Mouse (Mus musculus) hindbrain, embryonic 15.5 days (tissue): Measurements from ENCODE around the gene Slc25a48. TPM values are rescaled to one million over a fixed set of nuclear protein-coding genes. Genes with fewer than 3 reads are reported as not detected.

Experiments
- ATAC-seq: fragments of 200-750 bp; cut with Nextera tagmentation; 2 replicates; pipeline ENCODE4 v1.8.0; 2017; ENCODE audit warnings: low read depth, moderate number of reproducible peaks, moderate TSS enrichment; ENCODE audit not compliant: low FRiP score
- H3K27ac ChIP-seq: fragments of 300-500 bp; sonication (generic); replicated peaks from 2 replicates; pipeline ENCODE4 v1.5.1; 2015; ENCODE audit warnings: mild to moderate bottlenecking, inconsistent platforms
- H3K27me3 ChIP-seq: fragments of 300-500 bp; sonication (generic); 2 replicates; pipeline ENCODE4 v1.6.1; 2015; ENCODE audit warnings: control low read depth, inconsistent platforms
- H3K36me3 ChIP-seq: fragments of 300-500 bp; sonication (generic); 2 replicates; pipeline ENCODE4 v1.6.1; 2015; ENCODE audit warnings: control low read depth, inconsistent platforms
- H3K4me1 ChIP-seq: fragments of 300-500 bp; sonication (generic); replicated peaks from 2 replicates; pipeline ENCODE4 v1.6.1; 2015; ENCODE audit warnings: control low read depth, inconsistent platforms
- H3K4me2 ChIP-seq: fragments of 300-500 bp; sonication (generic); 2 replicates; pipeline ENCODE4 v1.6.1; 2015; ENCODE audit warnings: moderate library complexity, mild to moderate bottlenecking, inconsistent platforms
- H3K4me3 ChIP-seq: fragments of 300-500 bp; sonication (generic); 2 replicates; pipeline ENCODE4 v1.5.1; 2015; ENCODE audit warnings: mild to moderate bottlenecking, inconsistent platforms
- H3K9ac ChIP-seq: fragments of 300-500 bp; sonication (generic); 2 replicates; pipeline ENCODE4 v1.6.1; 2015; ENCODE audit warnings: inconsistent platforms
- H3K9me3 ChIP-seq: fragments of 300-500 bp; sonication (generic); 2 replicates; pipeline ENCODE4 v1.6.1; 2016; ENCODE audit warnings: control low read depth, inconsistent platforms
- WGBS: fragments of 180-500 bp; shearing (Covaris S2); methylation state at CpG from one replicate; pipeline ENCODE4 v1.1.7; 2015; 5-methylcytosine and 5-hydroxymethylcytosine counted together
- polyA plus RNA-seq: library from polyadenylated mRNA; unstranded; fragments of >200 nt; fragmentation: Nextera tagmentation; extraction: Ambion mirVana; gene quantifications from 2 replicates; pipeline ENCODE4 v1.2.1, GENCODE M21; 2015

The Slc25a48 gene
- polyA plus RNA-seq, 1 experiment from 2014 or later, result not detected

GRCm38 (mm10) chr13:56522081-56522820 is 84.1 kb downstream of the Slc25a48 start, which contains the start of gene Fbxl21:
Gene Fbxl21, plus strand, starts transcription at chr13:56522472.
- peak within 1 kb of the TSS; percentile 38; the same call in 1 of the 2 replicates for H3K27ac ChIP-seq
- no peaks in the 10 kb centered on the region for H3K27me3 ChIP-seq
- no peaks in the 10 kb centered on the region for H3K9me3 ChIP-seq
- under 1% methylated on average over 56 of the region's 56 CpGs for WGBS
- peak within 1 kb of the TSS; percentile 51 for H3K4me3 ChIP-seq
- peak within 1 kb of the TSS; percentile 91 for H3K4me2 ChIP-seq
- H3K9ac ChIP-seq, result peak within 1 kb of the TSS; percentile 69
- H3K4me1 ChIP-seq, result peaks cover 3% of the 10 kb centered on the region; the same call in 1 of the 2 replicates
- peak; percentile 98 for ATAC-seq
- no peaks in the 10 kb centered on the region for H3K36me3 ChIP-seq

GRCm38 (mm10) chr13:56522821-56523167 is 84.6 kb downstream of the Slc25a48 start:
- 4% methylated on average over 8 of the region's 8 CpGs for WGBS
- Histone ChIP-seq H3K4me3 (peak overlapping the region; percentile 51), H3K9ac (peak overlapping the region; percentile 69), H3K27me3 (no peaks in the 10 kb centered on the region), H3K4me1 (peaks cover 3% of the 10 kb centered on the region; the same call in 1 of the 2 replicates), H3K9me3 (no peaks in the 10 kb centered on the region), H3K27ac (no peak overlapping the region), H3K36me3 (no peaks in the 10 kb centered on the region), H3K4me2 (peak overlapping the region; percentile 91)
- ATAC-seq, result peak; percentile 25; the same call in 1 of the 2 replicates

Other genes with a start within 250 kb of the Slc25a48 start
- gene Neurog1, start 186.2 kb upstream of the Slc25a48 start, polyA plus RNA-seq, result 1.5 and 16.1 TPM in 2 replicates
- gene Cxcl14, start 141.8 kb upstream of the Slc25a48 start, polyA plus RNA-seq, result 6.2 and 19.7 TPM in 2 replicates
- gene Gm3045, start 11.8 kb upstream of the Slc25a48 start, polyA plus RNA-seq, result not detected in 2 replicates
- not detected in 2 replicates for gene Il9, start 43.9 kb downstream of the Slc25a48 start, polyA plus RNA-seq
- 2.6 and 3.4 TPM in 2 replicates for gene Fbxl21, start 84.1 kb downstream of the Slc25a48 start, polyA plus RNA-seq
- gene Lect2, start 110.1 kb downstream of the Slc25a48 start, polyA plus RNA-seq, result 0.18 TPM in 1 of 2 replicates, not detected in the other
- 5.6 and 7.7 TPM in 2 replicates for gene Tgfbi, start 171.2 kb downstream of the Slc25a48 start, polyA plus RNA-seq